Mouse (Mus musculus) forebrain, embryonic 16.5 days (tissue): Measurements from ENCODE around the gene Hist2h2aa1. TPM values are rescaled to one million over a fixed set of nuclear protein-coding genes. Genes with fewer than 3 reads are reported as not detected.

Source experiments
- ATAC-seq: fragments of 200-750 bp; cut with Nextera tagmentation; 2 replicates; pipeline ENCODE4 v1.8.0; 2017; ENCODE audit warnings: mild to moderate bottlenecking, moderate library complexity
- H3K27ac ChIP-seq: fragments of 300-500 bp; sonication (generic); 2 replicates; pipeline ENCODE4 v1.5.1; 2014; ENCODE audit warnings: low read length, control low read depth
- H3K27me3 ChIP-seq: fragments of 300-500 bp; sonication (generic); replicated peaks from 2 replicates; pipeline ENCODE4 v1.6.1; 2014; ENCODE audit warnings: low read length; ENCODE audit not compliant: control insufficient read depth, insufficient read depth
- H3K36me3 ChIP-seq: fragments of 300-500 bp; sonication (generic); 2 replicates; pipeline ENCODE4 v1.6.1; 2014; ENCODE audit not compliant: control insufficient read depth, insufficient read depth
- H3K4me1 ChIP-seq: fragments of 300-500 bp; sonication (generic); replicated peaks from 2 replicates; pipeline ENCODE4 v1.6.1; 2014; ENCODE audit warnings: low read length; ENCODE audit not compliant: control insufficient read depth, insufficient read depth
- H3K4me2 ChIP-seq: fragments of 300-500 bp; sonication (generic); 2 replicates; pipeline ENCODE4 v1.6.1; 2014; ENCODE audit warnings: mild to moderate bottlenecking, low read length, control low read depth
- H3K4me3 ChIP-seq: fragments of 300-500 bp; sonication (generic); replicated peaks from 2 replicates; pipeline ENCODE4 v1.5.1; 2014; ENCODE audit warnings: mild to moderate bottlenecking, low read length, control low read depth
- H3K9ac ChIP-seq: fragments of 300-500 bp; sonication (generic); replicated peaks from 2 replicates; pipeline ENCODE4 v1.6.1; 2014; ENCODE audit warnings: low read depth, low read length, control low read depth
- H3K9me3 ChIP-seq: fragments of 300-500 bp; sonication (generic); 2 replicates; pipeline ENCODE4 v1.6.1; 2016; ENCODE audit warnings: low read length; ENCODE audit not compliant: control insufficient read depth
- WGBS: fragments of 180-500 bp; shearing (Covaris S2); extraction: QIAGEN DNeasy Blood & Tissue Kit; methylation state at CpG from one replicate; pipeline ENCODE4 v1.1.7; 2014; 5-methylcytosine and 5-hydroxymethylcytosine counted together
- polyA plus RNA-seq: library from polyadenylated mRNA; unstranded; fragments of >200 nt; fragmentation: Nextera tagmentation; extraction: Ambion mirVana; gene quantifications from 2 replicates; pipeline ENCODE4 v1.2.1, GENCODE M21; 2015

The Hist2h2aa1 gene
- polyA plus RNA-seq, 1 experiment from 2014 or later = 26.5 TPM

GRCm38 (mm10) chr3:96247356-96248140 is 2.3 kb downstream of the Hist2h2aa1 start:
- no peak for ATAC-seq
- peak overlapping the region; percentile 37; the same call in 1 of the 2 replicates for H3K9ac ChIP-seq
- no peaks in the 10 kb centered on the region for H3K9me3 ChIP-seq
- WGBS = 2% methylated on average over 11 of the region's 11 CpGs
- H3K4me3 ChIP-seq = peak overlapping the region; percentile 38
- H3K4me2 ChIP-seq = peak overlapping the region; percentile 35
- peaks cover 12% of the 10 kb centered on the region for H3K4me1 ChIP-seq
- H3K27ac ChIP-seq = no peak overlapping the region
- no peaks in the 10 kb centered on the region for H3K27me3 ChIP-seq
- H3K36me3 ChIP-seq = no peaks in the 10 kb centered on the region

GRCm38 (mm10) chr3:96248141-96249033 is 3.1 kb downstream of the Hist2h2aa1 start:
- Histone ChIP-seq H3K27ac (no peak overlapping the region), H3K4me3 (no peak overlapping the region), H3K9me3 (no peaks in the 10 kb centered on the region), H3K4me1 (peaks cover 12% of the 10 kb centered on the region), H3K4me2 (peak overlapping the region; percentile 35), H3K36me3 (no peaks in the 10 kb centered on the region), H3K9ac (no peak overlapping the region), H3K27me3 (no peaks in the 10 kb centered on the region)
- ATAC-seq = no peak
- WGBS = 50% methylated on average over 6 of the region's 6 CpGs

- Histone ChIP-seq H3K27ac (no peak overlapping the region), H3K36me3 (no peaks in the 10 kb centered on the region), H3K27me3 (no peaks in the 10 kb centered on the region), H3K4me2 (no peak overlapping the region), H3K4me1 (peaks cover 12% of the 10 kb centered on the region), H3K4me3 (no peak overlapping the region), H3K9ac (no peak overlapping the region), H3K9me3 (no peaks in the 10 kb centered on the region)
- 46% methylated on average over 4 of the region's 4 CpGs for WGBS
- ATAC-seq = no peak
Measured at GRCm38 (mm10) chr3:96249034-96249345, 3.7 kb downstream of the Hist2h2aa1 start.

GRCm38 (mm10) chr3:96250890-96251289 is 5.6 kb downstream of the Hist2h2aa1 start:
- H3K4me1 ChIP-seq = peaks cover 5% of the 10 kb centered on the region
- H3K27me3 ChIP-seq = no peaks in the 10 kb centered on the region
- H3K27ac ChIP-seq = no peak overlapping the region
- H3K9ac ChIP-seq = no peak overlapping the region
- no peak for ATAC-seq
- no peak overlapping the region for H3K4me3 ChIP-seq
- no peaks in the 10 kb centered on the region for H3K9me3 ChIP-seq
- 70% methylated on average over 3 of the region's 3 CpGs for WGBS
- H3K4me2 ChIP-seq = no peak overlapping the region
- no peaks in the 10 kb centered on the region for H3K36me3 ChIP-seq

- H3K4me3 ChIP-seq = no peak overlapping the region
- WGBS = 92% methylated on average over 3 of the region's 3 CpGs
- no peak overlapping the region for H3K9ac ChIP-seq
- H3K4me2 ChIP-seq = no peak overlapping the region
- H3K27ac ChIP-seq = no peak overlapping the region
- H3K9me3 ChIP-seq = no peaks in the 10 kb centered on the region
- no peaks in the 10 kb centered on the region for H3K27me3 ChIP-seq
- no peaks in the 10 kb centered on the region for H3K36me3 ChIP-seq
- peaks cover 5% of the 10 kb centered on the region for H3K4me1 ChIP-seq
- ATAC-seq = no peak
Measured at GRCm38 (mm10) chr3:96251787-96252186, 6.5 kb downstream of the Hist2h2aa1 start.

GRCm38 (mm10) chr3:96254683-96255355 is 9.5 kb downstream of the Hist2h2aa1 start:
- H3K4me1 ChIP-seq = no peaks in the 10 kb centered on the region
- ATAC-seq = no peak
- H3K36me3 ChIP-seq = no peaks in the 10 kb centered on the region
- H3K4me2 ChIP-seq = no peak overlapping the region
- H3K27ac ChIP-seq = no peak overlapping the region
- H3K9ac ChIP-seq = no peak overlapping the region
- H3K27me3 ChIP-seq = no peaks in the 10 kb centered on the region
- WGBS = 54% methylated on average over 10 of the region's 10 CpGs
- no peak overlapping the region for H3K4me3 ChIP-seq
- H3K9me3 ChIP-seq = no peaks in the 10 kb centered on the region

- WGBS = 82% methylated on average over 5 of the region's 5 CpGs
Measured at GRCm38 (mm10) chr3:96255926-96256593, 10.8 kb downstream of the Hist2h2aa1 start.

GRCm38 (mm10) chr3:96257190-96257589 is 11.9 kb downstream of the Hist2h2aa1 start:
- Histone ChIP-seq H3K27ac (no peak overlapping the region), H3K36me3 (no peaks in the 10 kb centered on the region), H3K4me2 (no peak overlapping the region), H3K27me3 (no peaks in the 10 kb centered on the region), H3K9ac (no peak overlapping the region), H3K9me3 (no peaks in the 10 kb centered on the region), H3K4me1 (peaks cover 5% of the 10 kb centered on the region), H3K4me3 (no peak overlapping the region)
- WGBS = 80% methylated on average over 3 of the region's 3 CpGs
- ATAC-seq = no peak

More at GRCm38 (mm10) chr3:96255926-96256593, 10.8 kb downstream of the Hist2h2aa1 start:
- Histone ChIP-seq H3K9ac (no peak overlapping the region), H3K9me3 (no peaks in the 10 kb centered on the region), H3K4me1 (no peaks in the 10 kb centered on the region), H3K27ac (no peak overlapping the region), H3K36me3 (no peaks in the 10 kb centered on the region), H3K4me2 (no peak overlapping the region), H3K4me3 (no peak overlapping the region), H3K27me3 (no peaks in the 10 kb centered on the region)
- no peak for ATAC-seq
